Mouse (Mus musculus): ENCODE results near the gene Timm9.

DNA sequence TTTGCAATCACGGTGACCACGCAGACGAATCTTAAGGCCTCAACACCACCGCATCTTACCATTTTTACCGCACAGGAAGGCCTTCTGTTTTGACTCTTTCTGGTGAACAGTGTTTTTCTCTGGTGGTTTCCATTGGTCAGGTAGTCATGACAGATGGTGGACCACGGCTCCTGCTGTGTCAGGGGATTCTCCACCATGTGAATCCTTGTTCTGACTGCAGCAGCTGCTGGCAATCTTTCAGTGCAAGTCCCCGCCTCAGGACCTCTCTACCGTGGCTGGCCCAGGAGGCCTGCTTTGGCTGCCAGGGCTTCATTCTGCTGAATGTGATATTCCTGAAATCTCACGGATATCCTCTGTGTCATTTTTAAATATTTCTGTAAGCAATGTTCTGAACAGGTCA lies 13.2 kb downstream of the Timm9 start:
- TF ChIP-seq CTCF (IDR thresholded peaks at IDR 0.05; ENCODE audit: low read depth, low read length), result no peak
- TF ChIP-seq POLR2A (IDR thresholded peaks at IDR 0.05; ENCODE audit: borderline replicate concordance, low read depth, low read length), result no peak

Measured in bone marrow macrophage, adult 2 months (primary cell).